Mouse (Mus musculus): ENCODE measurements around the gene Cyp2c65.
"Not testable (repeated sequence)": the region's sequence is repeated elsewhere in the genome, so short reads cannot be mapped to it uniquely, and the experiment has no call there.

Gene Cyp2c65

DNA sequence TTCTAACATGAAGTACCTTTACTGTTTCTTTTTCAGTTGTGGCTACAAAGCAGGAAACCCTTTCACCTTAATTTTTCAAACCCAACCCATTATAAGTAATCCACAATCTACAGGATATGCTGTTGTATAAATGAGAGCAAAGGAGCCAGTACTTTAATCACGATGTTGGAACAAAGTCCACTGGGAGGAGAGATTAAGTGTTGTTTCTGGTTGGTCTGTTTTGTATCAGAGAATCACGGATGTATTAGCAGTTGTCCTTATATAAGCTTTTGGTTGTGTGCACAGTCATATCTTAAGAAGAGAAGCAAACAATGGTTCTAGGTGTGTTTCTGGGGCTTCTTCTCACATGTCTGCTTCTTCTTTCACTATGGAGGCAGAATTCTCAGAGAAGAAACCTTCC lies at the start of gene Cyp2c65:
Gene Cyp2c65 (plus strand): TSS at position 297 of the 400 bp plus-strand sequence.
- in situ Hi-C loops (cut with MboI, MseI), result no loop called here

- in situ Hi-C loops (cut with MboI, MseI), result no loop called here
Measured at GRCm38 (mm10) chr19:39057928-39058327, 2.9 kb upstream of the Cyp2c65 start.

DNA sequence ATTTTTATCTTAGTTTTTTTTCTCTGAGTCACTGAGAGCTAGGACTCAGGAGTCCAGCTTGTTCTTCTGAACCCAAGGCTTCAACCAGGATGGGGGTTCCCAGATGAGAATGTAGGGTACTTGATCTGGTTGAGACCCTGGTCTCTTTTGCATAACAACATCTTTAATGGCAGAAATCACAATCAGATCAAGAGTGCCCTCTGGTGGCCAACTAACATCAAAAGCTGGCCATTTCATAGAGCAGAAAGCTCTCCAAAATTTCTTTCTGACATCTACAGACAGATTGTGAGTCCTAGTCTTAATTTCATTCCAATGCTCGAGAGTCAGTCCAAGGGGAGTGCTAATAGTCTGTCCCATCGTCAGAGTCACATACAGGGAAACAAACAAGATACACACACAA lies 38.0 kb downstream of the Cyp2c65 start:
- in situ Hi-C loops (cut with MboI, MseI), result not testable (repeated sequence)

- in situ Hi-C loops (cut with MboI, MseI), result no loop called here
Measured at GRCm38 (mm10) chr19:39113644-39114043, 52.8 kb downstream of the Cyp2c65 start, which contains the start of gene Cyp2c66. Gene Cyp2c66 (plus strand): TSS chr19:39113898.

Measured in T-helper 1 cell (primary cell).